Comparison of ENCODE assay signal across 8 mouse cellular contexts in the genomic region with DNA sequence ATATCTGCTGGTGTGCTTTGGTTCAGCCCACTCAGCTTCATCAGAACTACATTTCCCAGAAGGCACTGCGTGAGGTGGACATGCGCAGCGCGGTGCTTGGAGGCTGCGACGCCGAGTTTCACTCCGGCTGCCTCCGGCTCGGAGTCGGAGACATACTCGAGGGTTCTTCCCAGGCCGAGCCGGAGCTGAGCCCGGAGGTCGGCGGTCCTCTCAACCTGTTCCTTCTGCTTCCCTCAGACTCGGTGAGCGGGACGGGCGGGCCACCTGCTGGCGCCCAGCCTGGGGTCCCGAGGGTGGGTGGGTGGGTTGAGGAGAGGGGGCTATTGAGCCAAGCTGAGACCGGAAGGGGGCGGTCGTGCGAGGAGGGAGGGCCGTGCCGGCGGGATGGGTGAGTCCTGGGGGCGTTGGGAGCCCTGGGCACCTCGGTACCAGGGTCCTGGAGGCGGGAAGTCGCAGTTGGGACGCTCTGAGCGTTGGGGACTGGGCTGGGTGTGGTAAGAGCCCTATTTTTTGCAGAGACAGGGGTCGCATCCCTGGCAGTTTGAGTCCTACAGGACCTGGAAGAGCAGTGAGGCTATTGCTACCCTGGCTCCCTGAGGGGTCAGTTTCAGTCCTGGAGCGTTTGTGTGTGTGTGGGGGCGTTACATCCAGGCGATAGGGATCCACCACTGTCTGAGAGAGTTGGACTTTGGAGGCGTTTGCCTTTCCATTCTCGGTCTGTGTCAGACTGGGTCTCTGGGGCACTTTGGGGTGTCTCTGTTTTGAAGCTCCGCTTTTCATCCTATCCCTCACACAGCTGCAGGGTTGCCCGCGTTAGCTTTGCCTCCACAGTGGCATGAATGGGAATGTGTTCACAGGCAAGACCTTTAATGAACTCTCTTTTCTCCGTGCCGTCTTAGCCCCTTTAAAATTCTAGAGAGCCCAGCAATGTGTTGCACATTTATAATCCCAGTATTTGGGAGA. TPM values are rescaled to one million over a fixed set of nuclear protein-coding genes. Genes with fewer than 3 reads are reported as not detected.
DNase-seq lines count a peak whose midpoint lies in the region; ATAC-seq and TF ChIP-seq lines count a peak whose summit lies in the region.

A gene (plus strand): TSS at position 76 of the 963 bp plus-strand sequence.

- TF ChIP-seq CTCF in gastrocnemius, adult 2 months (IDR thresholded peaks at IDR 0.05), result peak; percentile 52
- peak; percentile 44 for TF ChIP-seq CTCF in hindbrain, postnatal 0 days (IDR thresholded peaks at IDR 0.05; ENCODE audit: low read depth)
- peak; percentile 40 for TF ChIP-seq CTCF in left cerebral cortex, adult 2 months (IDR thresholded peaks at IDR 0.05)

- no peaks in the 10 kb centered on the region for H3K4me1 ChIP-seq in hindbrain, postnatal 0 days (ENCODE audit: insufficient read depth, low read length)

- H3K4me3 ChIP-seq in gastrocnemius, adult 2 months, result peak within 1 kb of the TSS; percentile 79
- H3K4me3 ChIP-seq in hindbrain, postnatal 0 days (ENCODE audit: low read length), result peak within 1 kb of the TSS; percentile 80
- H3K4me3 ChIP-seq in left cerebral cortex, adult 2 months, result peak within 1 kb of the TSS; percentile 81

- H3K27ac ChIP-seq in gastrocnemius, adult 2 months, result peak within 1 kb of the TSS; percentile 96
- peak within 1 kb of the TSS; percentile 91 for H3K27ac ChIP-seq in hindbrain, postnatal 0 days
- H3K27ac ChIP-seq in left cerebral cortex, adult 2 months, result peak within 1 kb of the TSS; percentile 85

- peaks cover 7% of the 10 kb centered on the region; the same call in 1 of the 2 replicates for H3K36me3 ChIP-seq in hindbrain, postnatal 0 days (ENCODE audit: insufficient read depth, low read length)

- H3K4me2 ChIP-seq in hindbrain, postnatal 0 days (ENCODE audit: low read depth, low read length), result peak within 1 kb of the TSS; percentile 81

- WGBS in hindbrain, postnatal 0 days, result under 1% methylated on average over 45 of the region's 47 CpGs

- peak; percentile 95 for ATAC-seq in hindbrain, postnatal 0 days
- peak; percentile 91 for ATAC-seq in megakaryocyte, adult 5-6 weeks (ENCODE audit: poor library complexity, severe bottlenecking)

- H3K9ac ChIP-seq in hindbrain, postnatal 0 days (replicated peaks; ENCODE audit: low read length), result peak within 1 kb of the TSS; percentile 81

- peak; percentile 78 for DNase-seq in WW6 (ENCODE audit: low read depth, low spot score)
- DNase-seq in cerebellum, postnatal 4 days (ENCODE audit: low spot score in 2 of 2), result peak; percentile 68 to 85
- DNase-seq in gastrocnemius, adult 2 months, result peak; percentile 92
- DNase-seq in hindbrain, postnatal 0 days (ENCODE audit: low spot score), result peak; percentile 97
- peak; percentile 88 to 89 for DNase-seq in left cerebral cortex, adult 2 months (ENCODE audit: extremely low spot score in 1 of 2, low spot score in 2 of 2)
- peak; percentile 91 to 92 for DNase-seq in right cerebral cortex, adult 2 months (ENCODE audit: low spot score in 2 of 2)
- DNase-seq in urinary bladder, postnatal 14 days (ENCODE audit: low spot score), result peak; percentile 90

- H3K27me3 ChIP-seq in hindbrain, postnatal 0 days (ENCODE audit: insufficient read depth, low read length), result no peaks in the 10 kb centered on the region

- no peaks in the 10 kb centered on the region for H3K9me3 ChIP-seq in hindbrain, postnatal 0 days (ENCODE audit: low read length)

- intact Hi-C loops in gastrocnemius, adult 2 months (cut with DNase I), result no loop called here
- intact Hi-C loops in left cerebral cortex, adult 2 months (cut with DNase I), result no loop called here

RNA-seq across cellular contexts. Expression of the gene that starts here (rescaled TPM):
- total RNA-seq in gastrocnemius, adult 2 months (2021), result 1 to 10 TPM; 6.5 to 8.2 TPM
- total RNA-seq in hindbrain, postnatal 0 days (2014; rRNA removed), result 23.5 and 28.6 TPM in 2 replicates
- polyA plus RNA-seq in hindbrain, postnatal 0 days (2015; fragmentation: Nextera tagmentation; extraction: Ambion mirVana), result 17.4 and 17.9 TPM in 2 replicates
- 1 to 10 TPM; 8.0 to 9.5 TPM for total RNA-seq in left cerebral cortex, adult 2 months (2021)
- 26.3 and 30.3 TPM in 2 replicates for total RNA-seq in megakaryocyte, adult 5-6 weeks (2015)
- total RNA-seq in megakaryocyte, adult 5-6 weeks (2017), result 10.9 and 12.4 TPM in 2 replicates

Comparison
In these comparisons a context has a peak if more than half of its experiments do, and no peak if none do; other contexts are left out.
1. Peak in every context shown above with its lines: DNase-seq, ATAC-seq, H3K4me3 ChIP-seq and H3K27ac ChIP-seq.